Mouse (Mus musculus) limb, embryonic 14.5 days (tissue): ENCODE results near the gene Prss12. TPM values are rescaled to one million over a fixed set of nuclear protein-coding genes. Genes with fewer than 3 reads are reported as not detected.

Source experiments
- ATAC-seq: fragments of 200-750 bp; cut with Nextera tagmentation; 2 replicates; pipeline ENCODE4 v1.8.0; 2017; ENCODE audit warnings: low read depth, moderate number of reproducible peaks, moderate TSS enrichment; ENCODE audit not compliant: low FRiP score
- DNase-seq: peaks from one replicate; pipeline ENCODE4 v3.0.0-alpha.2; 2015; ENCODE audit warnings: low spot score
- H3K27ac ChIP-seq: fragments of 300-500 bp; sonication (generic); replicated peaks from 2 replicates; pipeline ENCODE4 v1.5.1; 2014; ENCODE audit warnings: low read depth, mild to moderate bottlenecking, low read length, moderate library complexity, mixed read lengths
- H3K27me3 ChIP-seq: fragments of 300-500 bp; sonication (generic); 2 replicates; pipeline ENCODE4 v1.6.1; 2014; ENCODE audit warnings: low read length, mixed read lengths; ENCODE audit not compliant: control insufficient read depth, insufficient read depth
- H3K36me3 ChIP-seq: fragments of 300-500 bp; sonication (generic); 2 replicates; pipeline ENCODE4 v1.6.1; 2014; ENCODE audit warnings: mild to moderate bottlenecking, low read length, moderate library complexity, mixed read lengths; ENCODE audit not compliant: control insufficient read depth, insufficient read depth
- H3K4me1 ChIP-seq: fragments of 300-500 bp; sonication (generic); 2 replicates; pipeline ENCODE4 v1.6.1; 2014; ENCODE audit warnings: antibody characterized with exemption, low read length, mixed read lengths; ENCODE audit not compliant: control insufficient read depth, insufficient read depth
- H3K4me2 ChIP-seq: fragments of 300-500 bp; sonication (generic); replicated peaks from 2 replicates; pipeline ENCODE4 v1.6.1; 2014; ENCODE audit warnings: low read depth, mild to moderate bottlenecking, low read length, moderate library complexity; ENCODE audit not compliant: severe bottlenecking
- H3K4me3 ChIP-seq: fragments of 300-500 bp; sonication (generic); replicated peaks from 2 replicates; pipeline ENCODE4 v1.5.1; 2014; ENCODE audit warnings: low read length
- H3K9ac ChIP-seq: fragments of 300-500 bp; sonication (generic); 2 replicates; pipeline ENCODE4 v1.6.1; 2014; ENCODE audit warnings: mild to moderate bottlenecking, low read depth, low read length, moderate library complexity; ENCODE audit not compliant: severe bottlenecking
- H3K9me3 ChIP-seq: fragments of 300-500 bp; sonication (generic); 2 replicates; pipeline ENCODE4 v1.6.1; 2016; ENCODE audit warnings: low read length; ENCODE audit not compliant: control insufficient read depth
- POLR2A ChIP-seq: fragments of 200-500 bp; IDR thresholded peaks from 2 replicates; pipeline ENCODE4 v1.8.0; 2012; ENCODE audit warnings: inconsistent platforms, mild to moderate bottlenecking, moderate library complexity, borderline replicate concordance; ENCODE audit not compliant: insufficient read depth, insufficient read length; ENCODE audit errors: extremely low read depth
- WGBS: fragments of 180-500 bp; shearing (Covaris S2); extraction: QIAGEN DNeasy Blood & Tissue Kit; methylation state at CpG from one replicate; pipeline ENCODE4 v1.1.7; 2014; 5-methylcytosine and 5-hydroxymethylcytosine counted together
- polyA plus RNA-seq, 2 experiments: library from polyadenylated mRNA; depleted of rRNA in 1 of 2; stranded (reverse) in 1 of 2; unstranded in 1 of 2; fragments of >200 nt; fragmentation: Nextera tagmentation in 1 of 2; extraction: Ambion mirVana in 1 of 2; gene quantifications; 2 replicates each; pipeline versions ENCODE4 v1.2.1 to v1.2.3; 2012 to 2014

Prss12 gene
- polyA plus RNA-seq, 2 experiments: 17.6 to 20.1 TPM

GRCm38 (mm10) chr3:123516784-123517183, 70.1 kb downstream of the Prss12 start:
- Histone ChIP-seq H3K27ac (no peak overlapping the region), H3K9ac (no peak overlapping the region), H3K36me3 (no peaks in the 10 kb centered on the region), H3K4me3 (no peak overlapping the region), H3K4me2 (no peak overlapping the region), H3K9me3 (no peaks in the 10 kb centered on the region), H3K4me1 (no peaks in the 10 kb centered on the region), H3K27me3 (no peaks in the 10 kb centered on the region)
- no peak for TF ChIP-seq POLR2A
- DNase-seq (peak; percentile 54), ATAC-seq (no peak)
- WGBS: 39% methylated on average over 4 of the region's 4 CpGs

DNA sequence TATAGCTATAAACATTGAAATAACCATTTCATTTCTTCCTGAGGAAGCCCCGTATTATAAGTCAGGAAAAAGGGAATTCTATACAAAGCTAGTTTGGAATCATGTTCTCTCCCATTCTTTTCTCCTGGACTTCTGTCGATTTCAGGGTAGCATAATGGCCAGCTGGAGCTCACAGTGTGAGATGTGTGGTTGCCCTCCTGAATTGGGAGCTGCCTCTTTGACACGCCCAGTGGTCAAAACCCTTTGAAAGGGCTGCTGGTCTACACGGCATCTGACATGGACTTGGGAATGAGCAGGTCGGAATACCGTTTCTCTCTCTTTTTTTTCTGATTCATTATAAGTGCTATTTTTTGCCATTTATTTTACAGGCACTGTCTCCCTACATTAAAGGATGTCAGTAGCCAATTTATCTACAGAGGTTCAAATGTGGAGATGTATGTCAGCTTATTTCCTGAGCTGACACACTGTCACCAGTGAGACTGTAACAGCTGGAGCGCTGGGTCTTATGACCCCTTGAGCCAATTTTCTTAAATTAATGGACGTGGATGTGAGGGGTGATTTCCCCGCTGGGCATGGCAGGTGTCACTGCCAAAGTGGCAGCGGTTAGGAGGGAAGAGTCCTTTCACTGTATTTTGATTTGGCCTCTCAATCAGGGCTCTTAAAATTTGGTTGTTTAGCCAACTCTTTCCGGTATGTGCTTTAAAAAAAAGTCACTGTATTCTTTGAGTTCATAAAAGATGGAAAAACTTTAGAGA, 79.8 kb downstream of the Prss12 start:
- ATAC-seq (no peak), DNase-seq (no peak)
- Histone ChIP-seq H3K4me3 (no peak overlapping the region), H3K36me3 (no peaks in the 10 kb centered on the region), H3K9me3 (no peaks in the 10 kb centered on the region), H3K4me2 (no peak overlapping the region), H3K9ac (no peak overlapping the region), H3K27me3 (no peaks in the 10 kb centered on the region), H3K27ac (no peak overlapping the region), H3K4me1 (no peaks in the 10 kb centered on the region)
- TF ChIP-seq POLR2A: no peak
- 66% methylated on average over 11 of the region's 11 CpGs for WGBS

DNA sequence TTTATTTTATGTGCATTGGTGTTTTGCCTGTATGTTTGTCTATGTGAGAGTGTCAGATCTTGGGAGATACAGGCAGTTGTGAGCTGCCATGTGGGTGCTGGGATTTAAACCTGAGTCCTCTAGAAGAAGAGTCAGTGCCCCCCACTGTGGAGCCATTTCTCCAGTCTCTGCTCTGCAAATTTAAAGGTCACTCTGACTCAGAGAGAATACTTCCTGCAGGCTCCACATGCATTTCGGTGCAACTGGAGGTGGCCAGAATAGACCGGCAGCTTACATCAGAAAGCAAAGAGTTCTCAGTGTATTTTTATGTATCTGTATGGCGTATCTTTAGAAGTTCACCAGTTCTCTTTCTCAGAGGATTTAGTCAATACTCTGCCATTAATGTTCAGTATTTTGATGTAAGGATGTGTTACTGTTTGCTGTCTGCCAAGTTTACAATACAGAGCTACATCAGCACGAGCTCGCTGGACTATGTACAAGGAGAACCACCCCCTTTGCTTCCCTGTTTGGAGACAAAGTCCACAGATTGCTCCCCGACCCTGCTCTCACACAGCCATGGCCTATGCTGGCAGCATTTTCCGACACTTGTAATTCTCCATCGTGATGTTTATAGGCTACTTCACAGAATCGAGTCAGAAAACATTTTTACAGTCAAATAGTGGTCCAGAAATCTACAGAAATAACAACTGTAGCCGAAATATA, 81.2 kb downstream of the Prss12 start:
- Histone ChIP-seq H3K36me3 (no peaks in the 10 kb centered on the region), H3K4me2 (no peak overlapping the region), H3K4me3 (no peak overlapping the region), H3K4me1 (no peaks in the 10 kb centered on the region), H3K9me3 (no peaks in the 10 kb centered on the region), H3K27ac (no peak overlapping the region), H3K27me3 (no peaks in the 10 kb centered on the region), H3K9ac (no peak overlapping the region)
- no peak for ATAC-seq
- TF ChIP-seq POLR2A: no peak
- WGBS: 74% methylated on average over 10 of the region's 10 CpGs
- DNase-seq: no peak

DNA sequence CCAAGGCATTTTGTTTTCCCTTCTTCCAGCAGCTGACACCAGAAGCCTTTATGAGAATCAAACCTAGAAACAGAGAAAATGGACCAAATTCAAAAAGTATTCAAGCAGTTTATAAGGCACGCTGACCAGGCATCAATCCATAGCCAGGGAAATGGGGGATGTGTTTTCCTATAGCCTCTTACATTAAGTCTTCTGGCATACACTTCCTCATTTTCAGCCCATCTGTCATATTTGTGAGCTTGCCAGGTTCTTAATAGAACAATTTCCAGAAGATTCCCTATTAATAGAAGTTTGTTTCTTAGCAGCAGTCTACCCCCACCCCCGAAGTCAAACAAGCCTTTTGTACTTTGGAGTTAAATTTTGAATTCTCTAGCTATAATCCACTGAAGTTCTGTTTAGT, 84.4 kb downstream of the Prss12 start:
- ATAC-seq (no peak), DNase-seq (no peak)
- H3K36me3 ChIP-seq: no peaks in the 10 kb centered on the region
- WGBS: 75% methylated on average over 2 of the region's 2 CpGs
- no peak overlapping the region for H3K27ac ChIP-seq
- H3K4me2 ChIP-seq: no peak overlapping the region
- no peak for TF ChIP-seq POLR2A
- H3K4me3 ChIP-seq: no peak overlapping the region
- no peak overlapping the region for H3K9ac ChIP-seq
- no peaks in the 10 kb centered on the region for H3K4me1 ChIP-seq
- no peaks in the 10 kb centered on the region for H3K9me3 ChIP-seq
- H3K27me3 ChIP-seq: no peaks in the 10 kb centered on the region

- DNase-seq: no peak
- Histone ChIP-seq H3K27me3 (no peaks in the 10 kb centered on the region), H3K4me2 (no peak overlapping the region), H3K4me1 (no peaks in the 10 kb centered on the region), H3K9ac (no peak overlapping the region), H3K36me3 (no peaks in the 10 kb centered on the region), H3K4me3 (no peak overlapping the region), H3K27ac (no peak overlapping the region), H3K9me3 (no peaks in the 10 kb centered on the region)
- 82% methylated on average over 1 of the region's 1 CpGs for WGBS
- no peak for ATAC-seq
- TF ChIP-seq POLR2A: no peak
These were observed 90.6 kb downstream of the Prss12 start for GRCm38 (mm10) chr3:123537279-123537678.
